Mouse (Mus musculus) right cerebral cortex, postnatal 25 days (tissue): ENCODE results near the gene Mup9.
"Not testable (repeated sequence)": the region's sequence is repeated elsewhere in the genome, so short reads cannot be mapped to it uniquely, and the experiment has no call there.

Source experiments
- DNase-seq: peaks from one replicate; pipeline ENCODE4 v3.0.0; 2022

Mup9 gene

DNA sequence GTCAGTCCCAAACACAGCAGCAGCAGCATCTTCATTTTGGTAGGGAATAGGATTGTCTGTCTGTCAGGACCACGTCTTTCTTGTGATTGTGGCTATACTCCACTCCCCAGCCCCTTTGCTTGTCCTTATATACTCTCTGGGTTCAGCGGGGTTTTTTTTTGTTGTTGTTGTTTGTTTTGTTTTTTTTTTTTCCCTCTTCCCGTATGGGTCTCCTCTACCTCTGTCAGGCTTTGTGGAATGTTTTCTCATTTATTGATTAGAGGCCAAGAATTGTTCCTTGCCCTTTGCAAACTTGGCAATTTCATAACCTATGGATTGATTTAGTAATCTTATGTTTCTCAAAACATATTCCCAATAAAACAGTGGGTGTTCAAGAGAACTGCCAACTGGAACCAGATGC lies at the start of gene Mup9:
Gene Mup9, minus strand, starts transcription at position 101 of the 400 bp plus-strand sequence.
- DNase-seq, result not testable (repeated sequence)
